Mouse (Mus musculus) Patski (cell line): ENCODE data around the gene Hist1h3f. TPM values are rescaled to one million over a fixed set of nuclear protein-coding genes. Genes with fewer than 3 reads are reported as not detected.
"Not testable (repeated sequence)": the region's sequence is repeated elsewhere in the genome, so short reads cannot be mapped to it uniquely, and the experiment has no call there.

Experiments used
- ATAC-seq: fragments of 100-300 bp; one replicate; pipeline ENCODE4 v1.8.0; 2021
- CTCF ChIA-PET: fragments of 350-600 bp; sonication (Branson Sonifier 250); formaldehyde crosslinking; loops from one replicate; lab custom pipeline; 2022; ENCODE audit warnings: inconsistent platforms; lab: Charles Lee
- POLR2A ChIA-PET: fragments of 350-600 bp; sonication (Branson Sonifier 250); formaldehyde crosslinking; loops from one replicate; lab custom pipeline; 2022; ENCODE audit warnings: antibody characterized with exemption, inconsistent platforms; lab: Charles Lee
- DNase-seq: peaks from one replicate; pipeline ENCODE4 v3.0.0-alpha.2; 2011; ENCODE audit warnings: low read depth, low spot score
- H3K27me3 ChIP-seq: fragments of 371-371 bp; one replicate; pipeline ENCODE4 v1.5.1; 2021
- CTCF ChIP-seq: fragments of 100-300 bp; IDR thresholded peaks from one replicate; pipeline ENCODE4 v1.5.1; 2021
- in situ Hi-C: fragments of 300-500 bp; cut with MboI; formaldehyde crosslinking; loops from 3 replicates; pipeline ENCODE4 v1.11.1; 2018; ENCODE audit warnings: low pct_unique_long_range_greater_than_20kb, mixed read lengths
- polyA plus RNA-seq: library from polyadenylated mRNA; unstranded; gene quantifications from one replicate; pipeline ENCODE4 v1.2.3, GENCODE M21; 2021

Gene Hist1h3f
- polyA plus RNA-seq, 1 experiment from 2014 or later: 0.49 TPM

DNA sequence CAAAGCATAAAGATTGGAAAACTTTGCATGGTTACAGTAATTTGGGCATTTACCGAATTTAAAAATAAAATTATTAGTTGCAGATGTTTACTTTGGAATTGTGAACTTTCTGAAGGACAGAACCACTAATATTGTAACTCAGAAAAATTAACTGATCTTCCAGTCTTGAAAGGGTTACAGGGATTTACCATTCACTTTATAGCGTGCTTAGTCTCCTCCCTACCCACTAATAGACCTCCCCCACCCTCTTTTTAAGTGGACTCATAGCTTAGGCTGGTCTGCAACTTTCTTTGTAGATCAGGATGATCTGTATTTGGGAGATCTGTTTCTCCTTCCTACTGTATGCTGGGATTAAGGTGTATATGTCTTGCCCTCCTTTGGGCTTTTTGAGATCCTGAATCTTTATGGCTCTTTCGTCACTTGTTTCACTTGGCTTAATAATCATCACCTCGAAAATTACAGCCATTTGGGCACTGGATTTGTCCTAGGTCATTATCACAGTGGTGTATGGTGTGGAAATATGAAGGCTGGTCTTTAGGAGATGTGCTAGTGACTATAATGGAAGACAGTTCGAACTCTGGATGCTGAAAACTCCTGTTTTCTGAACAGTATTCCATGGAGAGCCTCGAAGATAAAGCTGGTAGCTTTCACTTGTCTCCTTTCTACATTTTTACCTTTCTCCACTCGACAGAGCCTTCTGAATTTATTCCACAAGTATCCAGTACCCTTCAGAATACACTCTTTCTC, 7.6 kb upstream of the Hist1h3f start:
- no peak for ATAC-seq
- in situ Hi-C loops: loop anchor here (10.0 kb wide), 1 partner anchor 1821 kb away; the partner anchor contains the start of genes Hist1h2ai, Hist1h2bl and Hist1h3h
- no peak for TF ChIP-seq CTCF

DNA sequence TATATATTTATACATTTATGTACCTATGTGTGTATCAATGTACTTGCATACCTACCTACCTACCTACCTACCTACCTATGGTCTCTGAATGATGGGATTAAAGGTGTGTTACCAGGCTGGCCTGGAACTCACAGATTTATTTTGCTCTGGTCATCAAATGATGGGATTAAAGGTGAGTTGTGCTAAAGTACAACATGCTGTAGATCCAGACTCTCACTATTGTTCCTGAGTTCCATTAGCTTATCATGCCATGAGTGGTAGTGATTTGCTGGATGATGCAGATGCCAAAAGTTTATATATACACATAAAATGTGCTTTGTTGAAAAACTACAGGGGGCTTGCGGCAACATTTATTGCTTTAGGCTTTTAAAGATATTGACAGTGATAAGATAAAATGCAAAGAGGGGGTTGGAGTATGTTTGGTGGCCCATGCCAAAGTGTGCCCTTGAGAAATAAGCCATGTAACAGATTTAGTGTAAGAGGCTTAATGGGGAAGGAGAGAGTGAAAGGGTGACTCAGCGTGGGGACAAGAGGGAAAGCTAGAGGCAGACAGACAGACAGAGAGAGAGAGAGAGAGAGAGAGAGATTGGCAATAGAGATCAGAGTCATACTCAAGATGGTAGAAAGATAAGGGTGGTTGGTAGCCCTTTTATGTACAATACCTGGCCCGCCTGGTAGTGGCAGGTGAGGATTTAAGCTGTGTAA, 6.7 kb upstream of the Hist1h3f start:
- in situ Hi-C loops: loop anchor here (10.0 kb wide), 1 partner anchor 1822 kb away; the partner anchor contains the start of genes Hist1h2ai, Hist1h2bl and Hist1h3h
- CTCF ChIA-PET: no interaction called here
- no peaks in the 10 kb centered on the region for H3K27me3 ChIP-seq
- DNase-seq: no peak
- POLR2A ChIA-PET: no interaction called here
- no peak for TF ChIP-seq CTCF
- no peak for ATAC-seq

More for the DNA sequence above, 7.6 kb upstream of the Hist1h3f start:
- no peaks in the 10 kb centered on the region for H3K27me3 ChIP-seq
- CTCF ChIA-PET: no interaction called here
- DNase-seq: no peak
- POLR2A ChIA-PET: no interaction called here

DNA sequence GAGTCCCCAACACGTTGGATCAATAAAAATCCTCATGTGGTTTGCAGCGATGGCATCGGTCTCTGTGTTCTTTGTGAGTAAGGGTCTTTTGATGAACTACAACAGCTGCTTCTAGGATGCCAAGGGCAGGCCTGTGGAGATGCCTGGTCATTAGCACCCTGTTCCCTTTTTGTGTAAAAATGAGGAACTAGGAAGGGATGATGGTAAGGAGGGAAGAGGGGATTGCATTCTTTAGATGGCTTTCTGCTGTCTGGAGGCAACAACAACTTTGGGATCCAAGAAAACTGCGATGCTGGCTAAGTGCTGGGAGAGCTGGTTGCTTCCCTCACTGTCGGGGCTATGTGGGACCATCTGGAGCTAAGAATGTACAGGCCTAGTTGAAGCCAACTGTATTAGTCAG, 5.6 kb upstream of the Hist1h3f start:
- POLR2A ChIA-PET: no interaction called here
- H3K27me3 ChIP-seq: no peaks in the 10 kb centered on the region
- ATAC-seq: no peak
- CTCF ChIA-PET: no interaction called here
- DNase-seq: no peak
- in situ Hi-C loops: loop anchor here (10.0 kb wide), 1 partner anchor 1823 kb away; the partner anchor contains the start of genes Hist1h2ai, Hist1h2bl and Hist1h3h
- TF ChIP-seq CTCF: no peak

DNA sequence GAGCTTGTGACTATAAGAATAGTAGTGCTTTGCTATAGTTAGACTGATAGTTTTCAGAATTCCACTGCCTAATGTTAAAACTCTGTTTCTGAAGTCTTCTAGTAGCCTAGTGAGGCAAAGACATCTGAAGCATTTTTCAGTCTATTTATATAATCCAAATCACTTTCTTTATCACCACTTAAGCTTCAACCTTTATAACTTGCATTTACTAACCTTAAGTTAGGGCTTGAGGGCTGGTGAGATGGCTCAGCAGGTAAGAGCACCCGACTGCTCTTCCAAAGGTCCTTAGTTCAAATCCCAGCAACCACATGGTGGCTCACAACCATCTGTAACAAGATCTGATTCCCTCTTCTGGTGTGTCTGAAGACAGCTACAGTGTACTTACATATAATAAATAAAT, 4.0 kb upstream of the Hist1h3f start:
- CTCF ChIA-PET: interaction anchor here (1.6 kb wide), 1 partner anchor 45 kb away, joined by 3 read pairs; no protein-coding TSS in a partner anchor
- in situ Hi-C loops: loop anchor here (10.0 kb wide), 1 partner anchor 1825 kb away; the partner anchor contains the start of genes Hist1h2ai, Hist1h2bl and Hist1h3h
- DNase-seq, POLR2A ChIA-PET, H3K27me3 ChIP-seq, ATAC-seq: not testable (repeated sequence)

DNA sequence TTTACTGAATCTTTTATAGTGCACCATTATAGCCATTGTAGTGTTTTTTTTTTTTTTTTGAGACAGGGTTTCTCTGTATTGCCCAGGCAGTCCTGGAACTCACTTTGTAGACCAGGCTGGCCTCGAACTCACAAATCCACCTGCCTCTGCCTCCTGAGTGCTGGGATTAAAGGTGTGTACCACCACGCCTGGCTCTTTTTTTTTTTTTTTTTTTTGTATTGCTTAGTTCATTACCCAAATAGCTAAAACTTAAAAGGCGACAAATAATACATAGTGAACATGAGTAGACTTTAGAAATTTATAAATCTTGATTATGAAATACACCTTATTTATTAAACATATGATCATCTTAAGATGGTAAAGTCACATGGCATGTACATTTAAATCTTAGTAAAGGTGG, 2.4 kb upstream of the Hist1h3f start:
- no peak for ATAC-seq
- ChIA-PET POLR2A (interaction anchor here (0.6 to 1.8 kb wide), 5 partner anchors 8 to 1754 kb away, joined by 3 to 15 read pairs (median 3); partner anchors contain the start of genes Hist1h2an and Hist1h2bp), CTCF (interaction anchor here (1.2 kb wide), 1 partner anchor 26 kb away, joined by 3 read pairs; no protein-coding TSS in a partner anchor)
- no peaks in the 10 kb centered on the region for H3K27me3 ChIP-seq
- DNase-seq: no peak
- in situ Hi-C loops: no loop called here
- TF ChIP-seq CTCF: no peak

DNA sequence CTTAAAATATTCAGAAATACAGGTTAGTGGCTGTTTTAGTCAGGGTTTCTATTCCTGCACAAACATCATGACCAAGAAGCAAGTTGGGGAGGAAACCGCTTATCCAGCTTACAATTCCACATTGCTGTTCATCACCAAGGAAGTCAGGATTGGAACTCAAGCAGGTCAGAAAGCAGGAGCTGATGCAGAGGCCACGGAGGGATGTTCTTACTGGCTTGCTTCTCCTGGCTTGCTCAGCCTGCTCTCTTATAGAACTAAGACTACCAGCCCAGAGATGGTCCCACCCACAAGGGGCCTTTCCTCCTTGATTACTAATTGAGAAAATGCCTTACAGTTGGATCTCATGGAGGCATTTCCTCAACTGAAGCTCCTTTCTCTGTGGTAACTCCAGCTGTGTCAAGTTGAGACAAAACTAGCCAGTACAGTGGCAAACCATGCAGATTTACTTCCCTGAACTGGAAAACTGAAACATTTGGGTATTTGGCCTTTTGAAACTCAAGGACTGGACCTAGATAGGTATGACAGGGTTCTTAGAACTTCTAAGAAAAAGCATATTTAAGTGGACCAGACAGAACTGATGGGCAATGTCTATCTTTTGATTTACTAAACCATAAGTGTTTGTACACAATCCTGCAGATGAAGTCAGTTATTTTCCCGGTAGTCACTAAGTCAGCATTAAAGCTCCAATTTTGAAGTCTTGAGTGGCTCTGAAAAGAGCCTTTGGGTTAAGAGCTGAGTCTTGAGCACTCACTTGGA, 1.4 kb upstream of the Hist1h3f start:
- DNase-seq, ATAC-seq, H3K27me3 ChIP-seq, in situ Hi-C loops: not testable (repeated sequence)
- POLR2A ChIA-PET: interaction anchor here (0.6 to 1.8 kb wide), 4 partner anchors 7 to 42 kb away, joined by 3 to 15 read pairs (median 4); no protein-coding TSS in a partner anchor
- CTCF ChIA-PET: interaction anchor here (1.3 kb wide), 2 partner anchors 9 to 10 kb away, joined by 3 to 4 read pairs; partner anchors contain the start of genes Hist1h1d and Hist1h2af

DNA sequence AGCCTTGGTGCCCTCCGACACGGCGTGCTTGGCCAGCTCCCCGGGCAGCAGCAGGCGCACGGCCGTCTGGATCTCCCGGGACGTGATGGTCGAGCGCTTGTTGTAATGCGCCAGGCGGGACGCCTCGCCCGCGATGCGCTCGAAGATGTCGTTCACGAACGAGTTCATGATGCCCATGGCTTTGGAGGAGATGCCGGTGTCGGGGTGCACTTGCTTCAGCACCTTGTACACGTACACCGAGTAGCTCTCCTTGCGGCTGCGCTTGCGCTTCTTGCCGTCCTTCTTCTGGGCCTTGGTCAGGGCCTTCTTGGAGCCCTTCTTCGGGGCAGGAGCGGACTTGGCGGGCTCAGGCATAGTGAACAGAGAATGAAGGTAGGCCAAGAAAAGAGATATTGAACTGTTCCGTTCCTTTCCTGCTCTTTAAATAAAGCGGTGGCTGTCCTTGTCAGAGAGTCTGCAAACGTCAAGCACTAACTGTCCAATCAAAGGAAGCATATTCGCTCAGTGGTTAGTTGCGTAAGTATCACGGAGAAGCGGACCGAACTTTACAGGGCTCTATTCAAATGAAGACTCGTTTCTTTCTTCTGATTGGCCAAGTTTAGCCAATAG, 749 bp upstream of the Hist1h3f start, which contains the start of gene Hist1h2bh:
Hist1h2bh (minus strand) TSS at position 394 of the 609 bp plus-strand sequence.
- CTCF ChIA-PET: interaction anchor here (1.3 kb wide), 2 partner anchors 9 kb away, joined by 3 to 4 read pairs; partner anchors contain the start of genes Hist1h1d and Hist1h2af
- peak; percentile 83 for DNase-seq
- peak; percentile 94 for ATAC-seq
- in situ Hi-C loops, H3K27me3 ChIP-seq: not testable (repeated sequence)
- POLR2A ChIA-PET: interaction anchor here (1.4 to 1.8 kb wide), 2 partner anchors 8 to 41 kb away, joined by 5 to 15 read pairs; no protein-coding TSS in a partner anchor

DNA sequence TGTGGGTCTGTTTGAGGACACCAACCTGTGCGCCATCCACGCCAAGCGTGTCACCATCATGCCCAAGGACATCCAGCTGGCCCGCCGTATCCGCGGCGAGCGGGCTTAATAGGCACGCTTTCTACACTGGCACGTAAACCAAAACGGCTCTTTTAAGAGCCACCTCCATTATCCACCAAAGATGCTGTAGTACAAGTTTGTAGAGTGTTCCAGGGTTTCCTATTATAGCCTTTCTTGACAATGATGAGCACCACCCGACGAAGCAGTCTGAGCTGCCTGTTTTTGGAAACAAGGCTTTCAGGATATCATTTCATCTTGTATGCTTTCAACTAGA, 902 bp downstream of the Hist1h3f start:
- POLR2A ChIA-PET, H3K27me3 ChIP-seq, DNase-seq, in situ Hi-C loops, CTCF ChIA-PET: not testable (repeated sequence)
- peak; percentile 3 for ATAC-seq

DNA sequence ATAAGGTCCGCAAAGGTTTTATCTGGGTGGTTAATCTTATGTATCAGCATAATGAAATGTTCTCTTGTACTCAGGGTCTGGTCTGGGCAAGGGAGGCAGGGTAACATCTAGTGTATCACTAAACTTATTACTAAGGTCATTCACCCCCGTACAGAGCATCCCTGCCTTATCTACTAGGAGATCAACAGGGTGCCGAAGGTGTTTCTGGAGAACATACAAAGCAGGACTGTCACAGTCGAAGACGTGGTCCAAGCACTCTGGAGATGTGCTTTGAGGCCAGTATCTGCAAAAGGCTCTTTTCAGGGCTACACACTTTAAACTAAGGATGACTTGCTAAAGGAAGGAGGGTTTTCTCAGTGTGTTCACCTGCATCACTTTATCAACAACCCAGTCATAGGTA, 2.8 kb downstream of the Hist1h3f start:
- ChIA-PET POLR2A (no interaction called here), CTCF (no interaction called here)
- TF ChIP-seq CTCF: no peak
- DNase-seq (no peak), ATAC-seq (no peak)
- no peaks in the 10 kb centered on the region for H3K27me3 ChIP-seq
- in situ Hi-C loops: no loop called here
